Mouse (Mus musculus): Measurements from ENCODE around the gene Mknk1.

DNA sequence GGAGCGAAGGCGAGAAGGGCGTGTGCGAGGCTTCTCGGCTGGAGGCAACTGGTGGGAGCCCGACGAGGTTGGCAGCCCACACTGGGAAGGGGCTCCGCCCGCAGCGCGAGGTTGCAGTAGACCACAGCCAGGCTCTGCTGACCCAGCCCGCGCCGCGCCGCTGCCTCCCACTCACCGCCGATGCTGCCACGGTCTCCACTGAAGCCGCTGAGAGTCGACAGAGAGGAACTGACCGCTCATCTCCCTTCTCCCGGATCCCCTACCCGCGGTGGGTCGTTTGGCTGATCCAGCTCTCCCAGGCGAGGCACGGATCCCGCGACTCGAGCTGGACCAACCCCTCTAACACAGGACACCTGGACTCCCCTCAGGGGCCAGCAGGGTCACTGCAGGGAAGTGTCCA is 51.6 kb downstream of the Mknk1 start, which contains the start of gene 6430628N08Rik:
- no peak for TF ChIP-seq POLR2A (IDR thresholded peaks at IDR 0.05; ENCODE audit: control insufficient read depth in 1 of 2, insufficient read depth in 1 of 2, low read depth in 1 of 2, low read length in 2 of 2, poor library complexity in 1 of 2)
- no peak for TF ChIP-seq ELF1 (IDR thresholded peaks at IDR 0.05; ENCODE audit: low read depth, low read length)
- TF ChIP-seq ZKSCAN1 (IDR thresholded peaks at IDR 0.05; ENCODE audit: low read depth, low read length) = no peak
- TF ChIP-seq E2F4 (IDR thresholded peaks at IDR 0.05; ENCODE audit: borderline replicate concordance, low read depth, low read length) = no peak
- no peak for TF ChIP-seq EP300 (IDR thresholded peaks at IDR 0.05; ENCODE audit: low read depth in 1 of 2, low read length in 2 of 2)
- TF ChIP-seq BHLHE40 (IDR thresholded peaks at IDR 0.05; ENCODE audit: borderline replicate concordance, low read depth, low read length) = no peak
- TF ChIP-seq CTCF (IDR thresholded peaks at IDR 0.05 in 2 of 3, conservative IDR thresholded peaks at IDR 0.05 in 1 of 3; ENCODE audit: control insufficient read depth in 1 of 3, insufficient read depth in 1 of 3, low read depth in 2 of 3, low read length in 3 of 3, poor library complexity in 1 of 3, severe bottlenecking in 1 of 3) = no peak
- TF ChIP-seq CHD2 (IDR thresholded peaks at IDR 0.05; ENCODE audit: low read length) = no peak

Measured in MEL (cell line).